Mouse (Mus musculus) liver, embryonic 13.5 days (tissue): ENCODE measurements around the gene Slc39a7. TPM values are rescaled to one million over a fixed set of nuclear protein-coding genes. Genes with fewer than 3 reads are reported as not detected.

Experiments
- microRNA counts: library from miRNA; unstranded; fragments of <30 nt; microRNA quantifications from one replicate; lab custom pipeline; 2016
- microRNA-seq: library from miRNA; unstranded; fragments of <30 nt; microRNA quantifications from one replicate; pipeline ENCODE4, GENCODE M21; 2016
- polyA plus RNA-seq: library from polyadenylated mRNA; unstranded; fragments of >200 nt; fragmentation: Nextera tagmentation; extraction: Ambion mirVana; gene quantifications from 2 replicates; pipeline ENCODE4 v1.2.1, GENCODE M21; 2015

Gene Slc39a7
- polyA plus RNA-seq, 1 experiment from 2014 or later = 71.7 TPM

MicroRNA genes within 50 kb of the gene (microRNA counts, 519-probe panel; counts per million panel counts)
- microRNA mmu-miR-219 (lab: Ali Mortazavi, UCI) = 114 counts per million

Small RNAs within 50 kb of the gene (microRNA-seq; reads per million reads assigned to microRNA genes)
- gene Mir219a-1 (0.88 reads per million), gene Mir219c (not detected)

Other genes with a start within 250 kb of the Slc39a7 start
- gene Angptl4, start 249.9 kb downstream of the Slc39a7 start, polyA plus RNA-seq = 18.9 and 20.2 TPM in 2 replicates
- gene Kank3, start 221.2 kb downstream of the Slc39a7 start, polyA plus RNA-seq = 8.1 and 8.9 TPM in 2 replicates
- gene Rps28, start 207.1 kb downstream of the Slc39a7 start, polyA plus RNA-seq = 614 and 696 TPM in 2 replicates
- 250 and 284 TPM in 2 replicates for gene Ndufa7, start 207.1 kb downstream of the Slc39a7 start, polyA plus RNA-seq
- 19.9 and 22.0 TPM in 2 replicates for gene Cd320, start 188.6 kb downstream of the Slc39a7 start, polyA plus RNA-seq
- not detected in 2 replicates for gene Gm7029, start 157.8 kb downstream of the Slc39a7 start, polyA plus RNA-seq
- gene Kifc1, start 141.0 kb downstream of the Slc39a7 start, polyA plus RNA-seq = 6.9 and 7.6 TPM in 2 replicates
- gene Platr17, start 126.5 kb downstream of the Slc39a7 start, polyA plus RNA-seq = 0.60 and 0.91 TPM in 2 replicates
- 25.5 and 27.6 TPM in 2 replicates for gene Daxx, start 122.3 kb downstream of the Slc39a7 start, polyA plus RNA-seq
- 27.6 and 30.5 TPM in 2 replicates for gene Tapbp, start 115.8 kb downstream of the Slc39a7 start, polyA plus RNA-seq
- 10.1 and 10.7 TPM in 2 replicates for gene Zbtb22, start 115.8 kb downstream of the Slc39a7 start, polyA plus RNA-seq
- gene Rgl2, start 102.1 kb downstream of the Slc39a7 start, polyA plus RNA-seq = 7.1 and 7.4 TPM in 2 replicates
- gene Pfdn6, start 91.3 kb downstream of the Slc39a7 start, polyA plus RNA-seq = 153 and 157 TPM in 2 replicates
- 30.1 and 34.9 TPM in 2 replicates for gene Wdr46, start 91.0 kb downstream of the Slc39a7 start, polyA plus RNA-seq
- 2.3 and 2.5 TPM in 2 replicates for gene B3galt4, start 80.2 kb downstream of the Slc39a7 start, polyA plus RNA-seq
- 27.7 and 30.1 TPM in 2 replicates for gene Vps52, start 75.9 kb downstream of the Slc39a7 start, polyA plus RNA-seq
- gene Rps18, start 75.7 kb downstream of the Slc39a7 start, polyA plus RNA-seq = 1,343 and 1,499 TPM in 2 replicates
- 80.9 and 88.3 TPM in 2 replicates for gene H2-K1, start 31.3 kb downstream of the Slc39a7 start, polyA plus RNA-seq
- 5.2 and 5.4 TPM in 2 replicates for gene Ring1, start 7.0 kb downstream of the Slc39a7 start, polyA plus RNA-seq
- gene H2-Ke6, start 3.6 kb downstream of the Slc39a7 start, polyA plus RNA-seq = 25.2 and 25.7 TPM in 2 replicates
- gene Rxrb, start 130 bp upstream of the Slc39a7 start, polyA plus RNA-seq = 18.2 and 18.6 TPM in 2 replicates
- gene Col11a2, start 7.8 kb upstream of the Slc39a7 start, polyA plus RNA-seq = 0.32 and 0.54 TPM in 2 replicates
- 0.39 and 0.41 TPM in 2 replicates for gene H2-Oa, start 60.7 kb upstream of the Slc39a7 start, polyA plus RNA-seq
- 4.4 and 5.2 TPM in 2 replicates for gene H2-DMa, start 87.9 kb upstream of the Slc39a7 start, polyA plus RNA-seq
- gene Brd2, start 91.0 kb upstream of the Slc39a7 start, polyA plus RNA-seq = 42.0 and 53.3 TPM in 2 replicates
- 0.31 and 0.36 TPM in 2 replicates for gene H2-DMb2, start 111.6 kb upstream of the Slc39a7 start, polyA plus RNA-seq
- 0.54 and 0.62 TPM in 2 replicates for gene H2-DMb1, start 121.4 kb upstream of the Slc39a7 start, polyA plus RNA-seq
- 2.4 and 3.2 TPM in 2 replicates for gene Tap1, start 155.9 kb upstream of the Slc39a7 start, polyA plus RNA-seq
- gene Psmb9, start 156.1 kb upstream of the Slc39a7 start, polyA plus RNA-seq = 6.6 and 7.7 TPM in 2 replicates
- gene Psmb8, start 166.0 kb upstream of the Slc39a7 start, polyA plus RNA-seq = 15.3 and 18.0 TPM in 2 replicates
- 5.7 and 6.1 TPM in 2 replicates for gene Tap2, start 171.8 kb upstream of the Slc39a7 start, polyA plus RNA-seq
- gene H2-Ob, start 207.2 kb upstream of the Slc39a7 start, polyA plus RNA-seq = 0.08 TPM in 1 of 2 replicates, not detected in the other
- 2.2 and 2.3 TPM in 2 replicates for gene H2-Ab1, start 226.0 kb upstream of the Slc39a7 start, polyA plus RNA-seq